Mouse (Mus musculus): ENCODE measurements around the gene Tex44. TPM values are rescaled to one million over a fixed set of nuclear protein-coding genes. Genes with fewer than 3 reads are reported as not detected.

Tex44 gene
- polyA plus RNA-seq, 1 experiment: 0.11 TPM

DNA sequence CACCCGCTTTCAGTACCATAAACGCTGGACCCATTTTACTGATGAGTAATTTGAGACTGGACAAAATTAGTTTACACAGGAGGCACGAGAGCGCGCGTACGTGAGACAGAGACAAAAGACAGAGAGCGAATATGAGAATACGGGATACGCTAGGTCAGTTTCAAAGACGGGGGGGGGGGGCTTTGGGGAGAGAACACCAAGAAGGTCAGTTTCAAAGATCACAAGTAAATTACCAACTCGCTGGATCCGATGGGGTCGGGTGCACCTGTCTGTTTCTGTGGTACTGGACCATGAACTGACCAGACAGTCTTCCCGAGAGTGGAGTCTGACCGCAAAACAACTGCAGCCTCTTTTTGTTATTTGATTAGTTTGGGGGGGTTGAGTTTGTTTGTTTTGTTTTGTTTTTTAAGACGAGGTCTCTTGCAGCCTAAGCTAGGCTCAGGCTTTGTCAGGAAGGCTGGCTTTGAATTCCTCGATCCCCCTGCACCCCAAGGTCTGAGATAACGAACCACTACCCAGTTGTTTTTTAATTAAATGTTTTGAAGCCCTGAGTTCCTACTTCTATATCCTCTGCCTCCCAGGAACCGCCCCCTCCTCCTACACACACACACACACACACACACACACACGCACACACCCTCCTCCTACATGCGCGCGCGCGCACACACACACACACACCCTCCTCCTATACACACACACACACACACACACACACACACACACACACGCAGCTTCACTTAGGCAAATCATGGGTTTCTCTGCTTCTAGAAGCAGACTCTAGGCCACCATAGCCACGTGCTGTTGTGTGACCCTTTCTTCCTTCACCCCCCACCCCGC, 15.0 kb downstream of the Tex44 start:
- DNase-seq: peak; percentile 61
- Histone ChIP-seq H3K4me3 (replicated peaks; ENCODE audit: extremely low read depth, low read depth, low read length) (peak overlapping the region; percentile 63), H3K4me1 (ENCODE audit: control insufficient read depth, insufficient read depth, low read length) (peaks cover 11% of the 10 kb centered on the region)
- WGBS: 1% methylated on average over 28 of the region's 29 CpGs
- TF ChIP-seq CTCF (IDR thresholded peaks at IDR 0.05; ENCODE audit: insufficient read depth, low read length): no peak
- 0 out of 2 replicates have a peak, but pooled peaks have one; percentile 20 for TF ChIP-seq POLR2A (IDR thresholded peaks at IDR 0.05; ENCODE audit: borderline replicate concordance, extremely low read depth, low read depth, low read length)

DNA sequence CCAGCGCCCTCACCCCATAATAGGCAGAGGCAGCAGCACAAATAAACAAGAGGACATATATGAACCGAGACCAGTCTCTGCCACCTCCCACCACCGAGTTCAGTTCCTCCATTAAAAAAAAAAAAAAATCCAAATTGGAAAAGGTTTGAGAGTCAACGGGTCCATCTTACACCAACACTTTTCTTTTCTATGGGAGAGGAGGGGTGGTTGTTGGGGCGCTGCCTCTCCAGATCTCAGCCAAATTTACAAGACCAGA, 15.5 kb downstream of the Tex44 start:
- peak overlapping the region; percentile 63 for H3K4me3 ChIP-seq (replicated peaks; ENCODE audit: extremely low read depth, low read depth, low read length)
- no peak for TF ChIP-seq CTCF (IDR thresholded peaks at IDR 0.05; ENCODE audit: insufficient read depth, low read length)
- no peak for TF ChIP-seq POLR2A (IDR thresholded peaks at IDR 0.05; ENCODE audit: borderline replicate concordance, extremely low read depth, low read depth, low read length)
- no peak for DNase-seq
- 2% methylated on average over 5 of the region's 5 CpGs for WGBS
- H3K4me1 ChIP-seq (ENCODE audit: control insufficient read depth, insufficient read depth, low read length): peaks cover 11% of the 10 kb centered on the region

DNA sequence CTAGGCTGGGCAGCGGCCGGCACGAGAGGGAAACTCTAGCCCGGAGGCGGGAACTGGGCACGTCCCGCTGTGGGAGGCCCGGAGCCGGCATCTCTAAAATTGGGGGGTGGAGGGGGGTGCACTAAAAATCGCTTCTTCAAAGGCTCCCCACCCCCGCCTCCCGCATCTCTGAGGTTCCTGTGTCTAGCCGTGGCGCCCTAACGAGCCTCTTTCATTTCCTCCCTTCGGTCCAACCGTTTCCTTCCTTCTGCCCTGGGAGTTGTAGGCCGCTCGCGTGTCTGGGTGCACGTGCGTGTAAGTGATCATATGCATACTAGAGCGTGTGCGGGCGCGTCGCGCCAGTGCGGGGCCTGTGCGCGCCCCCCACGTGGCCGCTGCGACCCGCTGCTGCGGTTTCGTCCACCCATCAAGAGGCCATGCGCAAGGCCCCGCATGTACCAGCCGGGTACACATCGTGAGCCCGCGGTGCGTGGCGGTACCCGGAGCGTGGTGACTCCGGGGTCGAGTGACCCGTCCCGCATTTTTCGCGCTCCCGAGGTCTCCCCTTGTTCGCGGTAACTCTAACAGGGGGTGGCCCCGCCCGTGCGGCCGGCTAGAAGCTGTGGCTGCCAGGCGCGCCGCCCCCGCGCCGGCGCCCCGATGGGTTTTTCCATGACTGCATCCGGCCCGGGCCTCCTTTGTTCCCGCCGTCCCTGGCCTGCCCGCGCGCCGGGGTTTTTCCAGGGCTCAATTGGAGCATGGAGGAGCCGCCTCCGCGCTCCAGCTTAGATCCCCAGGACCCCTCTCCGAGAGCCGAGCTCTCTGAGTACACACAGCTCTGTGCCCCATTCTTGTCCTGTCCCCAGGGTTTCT, 16.1 kb downstream of the Tex44 start:
- Histone ChIP-seq H3K4me3 (replicated peaks; ENCODE audit: extremely low read depth, low read depth, low read length) (peak overlapping the region; percentile 63), H3K4me1 (ENCODE audit: control insufficient read depth, insufficient read depth, low read length) (peaks cover 11% of the 10 kb centered on the region)
- no peak for TF ChIP-seq CTCF (IDR thresholded peaks at IDR 0.05; ENCODE audit: insufficient read depth, low read length)
- TF ChIP-seq POLR2A (IDR thresholded peaks at IDR 0.05; ENCODE audit: borderline replicate concordance, extremely low read depth, low read depth, low read length): peak; percentile 65
- DNase-seq: peak; percentile 89
- under 1% methylated on average over 81 of the region's 81 CpGs for WGBS

DNA sequence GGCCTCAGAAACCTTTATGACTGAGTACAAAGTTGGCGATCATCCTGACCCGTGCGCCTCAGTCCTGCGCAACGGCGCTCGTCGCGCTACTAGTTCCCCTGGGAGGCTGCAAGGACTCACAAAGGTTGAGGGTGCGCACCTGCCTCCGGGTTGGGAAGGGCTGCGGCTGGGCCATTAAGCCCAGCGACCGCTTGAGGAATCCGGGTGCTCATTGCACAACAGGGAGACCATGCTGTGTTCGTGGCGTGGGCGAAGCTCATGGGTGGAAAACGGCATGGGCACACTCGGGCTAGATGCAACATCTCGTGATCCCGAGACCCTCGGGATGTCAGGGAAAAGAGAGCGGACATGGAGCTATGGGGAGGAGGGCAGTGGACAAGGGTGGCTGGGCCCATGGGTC, 16.7 kb downstream of the Tex44 start:
- Histone ChIP-seq H3K4me3 (replicated peaks; ENCODE audit: extremely low read depth, low read depth, low read length) (peak overlapping the region; percentile 62), H3K4me1 (ENCODE audit: control insufficient read depth, insufficient read depth, low read length) (peaks cover 11% of the 10 kb centered on the region)
- TF ChIP-seq CTCF (IDR thresholded peaks at IDR 0.05; ENCODE audit: insufficient read depth, low read length) (no peak), POLR2A (IDR thresholded peaks at IDR 0.05; ENCODE audit: borderline replicate concordance, extremely low read depth, low read depth, low read length) (no peak)
- WGBS: 2% methylated on average over 24 of the region's 24 CpGs
- no peak for DNase-seq

DNA sequence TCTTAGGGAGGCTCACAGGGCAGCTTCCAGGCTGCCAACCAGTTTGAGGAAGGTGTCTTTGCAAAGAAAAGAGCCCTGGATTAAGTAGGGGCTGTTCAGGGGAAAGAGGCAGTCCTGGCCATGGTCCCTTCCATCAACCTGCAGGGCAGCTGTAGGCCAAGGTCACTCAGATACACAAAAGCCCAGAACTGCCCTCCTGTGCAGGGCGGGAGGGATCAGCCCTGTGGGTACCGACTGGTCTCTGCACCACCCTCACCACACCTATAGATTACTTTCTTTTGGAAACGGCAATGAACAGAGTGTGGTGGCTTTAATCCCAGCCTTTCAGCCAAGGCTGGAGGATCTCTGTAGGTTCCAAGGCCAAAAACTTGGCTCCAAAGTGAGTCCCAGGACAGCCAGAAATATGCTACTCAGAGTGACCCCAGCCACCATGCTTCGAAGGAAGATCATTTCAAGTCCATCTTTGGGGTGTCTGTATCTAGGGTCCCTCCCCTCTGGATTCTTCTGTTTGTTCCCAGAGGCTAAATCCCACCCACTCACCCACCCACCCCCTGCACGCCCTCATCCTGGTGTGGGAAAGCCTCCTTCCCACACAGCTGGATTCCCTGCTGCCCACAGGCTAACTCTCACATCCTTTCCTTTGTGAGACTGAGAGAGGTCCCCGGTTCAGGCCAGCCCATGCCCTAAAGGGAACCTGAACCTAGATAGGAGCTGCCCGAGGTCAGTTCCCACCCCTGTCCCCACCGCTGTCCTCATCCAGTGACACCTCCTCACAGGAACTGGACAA, 17.4 kb downstream of the Tex44 start:
- DNase-seq: no peak
- Histone ChIP-seq H3K4me1 (ENCODE audit: control insufficient read depth, insufficient read depth, low read length) (peaks cover 17% of the 10 kb centered on the region), H3K4me3 (replicated peaks; ENCODE audit: extremely low read depth, low read depth, low read length) (no peak overlapping the region)
- TF ChIP-seq POLR2A (IDR thresholded peaks at IDR 0.05; ENCODE audit: borderline replicate concordance, extremely low read depth, low read depth, low read length) (peak; percentile 31; the same call in 1 of the 2 replicates), CTCF (IDR thresholded peaks at IDR 0.05; ENCODE audit: insufficient read depth, low read length) (no peak)
- 35% methylated on average over 8 of the region's 8 CpGs for WGBS

DNA sequence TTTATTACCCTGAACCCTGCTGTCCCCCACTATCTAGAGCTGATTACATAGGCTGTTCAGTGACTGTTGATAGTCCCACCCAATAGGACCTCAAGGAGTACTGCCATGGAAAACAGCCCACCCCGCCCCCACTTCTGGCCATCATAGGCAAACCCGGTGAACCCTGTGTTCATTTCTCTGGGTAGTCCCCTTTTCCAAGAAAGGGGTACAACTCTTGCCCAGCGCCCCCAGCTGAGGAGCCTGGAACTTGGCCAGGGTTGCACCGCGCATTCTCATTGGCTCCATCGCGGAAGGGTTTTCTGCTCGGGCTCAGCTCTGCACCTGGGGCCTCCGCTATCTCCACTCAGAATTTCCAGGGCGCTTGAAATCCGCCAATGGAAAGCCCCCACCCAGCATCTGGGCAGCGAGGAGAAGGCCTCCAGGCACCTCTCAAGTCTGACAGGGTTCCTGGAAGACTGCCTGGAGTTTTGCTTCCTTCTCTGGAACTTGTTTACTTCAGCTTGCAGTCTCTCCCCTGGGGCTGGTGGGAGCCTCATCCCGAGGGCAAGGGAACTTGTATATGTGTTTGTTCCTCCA, 21.6 kb downstream of the Tex44 start:
- peaks cover 15% of the 10 kb centered on the region for H3K4me1 ChIP-seq (ENCODE audit: control insufficient read depth, insufficient read depth, low read length)
- no peak overlapping the region for H3K4me3 ChIP-seq (replicated peaks; ENCODE audit: extremely low read depth, low read depth, low read length)
- 25% methylated on average over 13 of the region's 13 CpGs for WGBS
- no peak for DNase-seq
- TF ChIP-seq POLR2A (IDR thresholded peaks at IDR 0.05; ENCODE audit: borderline replicate concordance, extremely low read depth, low read depth, low read length) (peak; percentile 47; the same call in 1 of the 2 replicates), CTCF (IDR thresholded peaks at IDR 0.05; ENCODE audit: insufficient read depth, low read length) (no peak)

DNA sequence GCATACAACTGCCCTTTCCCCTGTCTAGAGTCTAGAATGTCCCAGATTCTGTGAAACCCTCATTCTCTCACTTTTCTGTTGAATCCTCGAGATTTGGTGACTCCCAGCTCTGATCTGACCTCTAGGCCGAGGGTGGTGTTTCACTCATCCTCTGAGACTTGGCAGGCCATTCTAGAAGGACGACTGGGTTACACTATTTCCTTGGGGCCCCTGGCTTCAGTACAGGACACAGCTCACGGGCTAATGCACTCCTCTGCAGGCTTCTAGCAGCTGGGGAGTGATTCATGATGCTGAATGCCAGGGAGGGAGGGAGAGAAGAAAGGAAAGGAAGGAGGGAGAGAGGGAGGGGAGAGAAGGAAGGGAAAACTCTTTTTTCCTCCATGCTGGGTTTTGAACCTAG, 22.1 kb downstream of the Tex44 start:
- TF ChIP-seq POLR2A (IDR thresholded peaks at IDR 0.05; ENCODE audit: borderline replicate concordance, extremely low read depth, low read depth, low read length) (no peak), CTCF (IDR thresholded peaks at IDR 0.05; ENCODE audit: insufficient read depth, low read length) (no peak)
- 18% methylated on average over 4 of the region's 4 CpGs for WGBS
- no peak for DNase-seq

DNA sequence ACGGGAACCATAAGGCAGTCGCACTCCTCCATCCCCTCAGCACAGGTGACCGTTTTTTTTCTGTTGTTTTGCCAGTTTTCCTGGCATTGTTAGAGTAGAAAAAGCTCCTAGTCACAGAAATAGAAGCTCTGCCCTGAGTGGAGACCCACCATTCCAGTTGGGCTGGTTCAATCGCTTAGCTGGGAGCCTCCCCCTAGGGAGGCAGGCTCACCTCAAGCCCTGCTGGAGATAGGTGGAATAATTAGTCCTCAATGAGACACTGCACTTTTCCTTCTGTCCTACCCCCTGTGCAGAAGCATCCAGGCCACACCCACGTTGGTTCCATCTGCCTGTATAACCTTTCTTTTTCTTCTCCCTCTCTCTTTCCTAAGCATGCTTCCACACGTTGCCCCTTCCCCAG, 23.8 kb downstream of the Tex44 start:
- peaks cover 6% of the 10 kb centered on the region for H3K4me1 ChIP-seq (ENCODE audit: control insufficient read depth, insufficient read depth, low read length)
- TF ChIP-seq CTCF (IDR thresholded peaks at IDR 0.05; ENCODE audit: insufficient read depth, low read length): no peak
- no peak for TF ChIP-seq POLR2A (IDR thresholded peaks at IDR 0.05; ENCODE audit: borderline replicate concordance, extremely low read depth, low read depth, low read length)
- 50% methylated on average over 6 of the region's 6 CpGs for WGBS
- DNase-seq: no peak
- H3K4me3 ChIP-seq (replicated peaks; ENCODE audit: extremely low read depth, low read depth, low read length): no peak overlapping the region

More for the DNA sequence above, 22.1 kb downstream of the Tex44 start:
- Histone ChIP-seq H3K4me1 (ENCODE audit: control insufficient read depth, insufficient read depth, low read length) (peaks cover 14% of the 10 kb centered on the region), H3K4me3 (replicated peaks; ENCODE audit: extremely low read depth, low read depth, low read length) (no peak overlapping the region)

DNA sequence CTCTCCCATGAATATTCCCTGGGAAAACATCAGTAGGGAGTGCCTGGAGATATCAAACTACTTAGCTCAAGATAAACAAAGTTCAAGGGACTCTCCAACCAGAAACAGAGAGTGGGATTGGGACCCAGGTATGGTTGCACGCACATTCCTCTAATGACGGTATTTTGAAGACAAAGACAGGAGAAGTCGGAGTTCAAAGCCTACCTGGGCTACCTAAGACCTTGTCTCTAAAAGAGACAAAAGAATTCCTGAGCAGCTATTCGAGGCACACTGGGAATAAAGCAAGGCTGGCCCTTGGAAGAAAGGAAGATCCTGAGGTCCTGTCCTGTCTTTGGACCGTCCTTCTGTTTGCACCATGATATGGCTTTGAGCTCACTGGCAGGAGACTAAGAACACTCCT, 26.6 kb downstream of the Tex44 start:
- 67% methylated on average over 5 of the region's 5 CpGs for WGBS
- TF ChIP-seq POLR2A (IDR thresholded peaks at IDR 0.05; ENCODE audit: borderline replicate concordance, extremely low read depth, low read depth, low read length): no peak
- TF ChIP-seq CTCF (IDR thresholded peaks at IDR 0.05; ENCODE audit: insufficient read depth, low read length): no peak
- H3K4me1 ChIP-seq (ENCODE audit: control insufficient read depth, insufficient read depth, low read length): peaks cover 6% of the 10 kb centered on the region
- H3K4me3 ChIP-seq (replicated peaks; ENCODE audit: extremely low read depth, low read depth, low read length): no peak overlapping the region
- DNase-seq: no peak

Measured in lung, adult 2 months (tissue).